Mouse (Mus musculus): ENCODE data around the gene Taf12.

DNA sequence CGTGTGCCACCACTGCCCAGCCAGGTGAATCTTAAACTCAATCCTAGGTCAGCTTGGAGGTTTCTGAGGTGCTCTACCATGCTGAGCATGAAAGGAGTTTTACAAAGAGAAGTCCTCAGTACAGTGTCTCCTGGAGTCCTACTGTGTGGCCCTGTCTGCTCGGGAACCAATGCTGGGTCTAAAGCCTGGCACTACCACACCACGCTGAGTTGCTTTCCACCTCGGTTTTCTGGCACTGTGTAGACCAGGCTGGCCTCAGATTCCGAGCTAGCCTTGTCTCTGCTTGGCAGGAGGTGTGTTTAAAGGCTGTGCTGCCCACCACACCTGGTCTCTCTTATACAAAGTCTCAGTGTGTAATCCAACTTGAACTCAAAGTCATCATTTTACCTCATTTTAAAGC, 38.5 kb downstream of the Taf12 start:
- TF ChIP-seq ZNF384 (IDR thresholded peaks at IDR 0.05; ENCODE audit: low read depth, low read length) (no peak), ZC3H11A (IDR thresholded peaks at IDR 0.05; ENCODE audit: borderline replicate concordance, low read depth, low read length) (no peak), HCFC1 (IDR thresholded peaks at IDR 0.05; ENCODE audit: borderline replicate concordance, insufficient read depth, low read length) (no peak), MAFK (IDR thresholded peaks at IDR 0.05; ENCODE audit: insufficient read depth, low read depth, low read length) (no peak), CHD2 (IDR thresholded peaks at IDR 0.05; ENCODE audit: low read depth, low read length) (no peak)

Measured in ES-E14 (cell line).